ENCODE assay signal across 24 mouse cellular contexts in genomic region chr15:11644779-11645178, GRCm38 (mm10).
DNase-seq lines count a peak whose midpoint lies in the region; ATAC-seq and TF ChIP-seq lines count a peak whose summit lies in the region.
"Had no signal": no experiment of that assay in that cellular context is flagged by ENCODE, and none has a peak within 500 bp of the region (broad histone marks: within the 10 kb centered on the region; RNA-seq: fewer than 3 reads in every experiment).

No protein-coding gene starts in this region.

- WGBS in kidney, postnatal 0 days, result 63% methylated on average over 7 of the region's 7 CpGs
- WGBS in lung, embryonic 15.5 days, result 33% methylated on average over 7 of the region's 7 CpGs
- WGBS in hindbrain, postnatal 0 days, result 78% methylated on average over 7 of the region's 7 CpGs

- no peak overlapping the region for H3K9ac ChIP-seq in kidney, postnatal 0 days (ENCODE audit: low read depth, low read length)
- no peak overlapping the region for H3K9ac ChIP-seq in lung, embryonic 15.5 days
- no peak overlapping the region for H3K9ac ChIP-seq in hindbrain, postnatal 0 days (replicated peaks; ENCODE audit: low read length)
- H3K9ac ChIP-seq: embryonic facial prominence, embryonic 13.5 days; forebrain, embryonic 12.5 days; heart, embryonic 15.5 days; hindbrain, embryonic 14.5 days had no signal

- H3K9me3 ChIP-seq in kidney, postnatal 0 days (replicated peaks; ENCODE audit: low read length), result no peaks in the 10 kb centered on the region
- H3K9me3 ChIP-seq in lung, embryonic 15.5 days, result no peaks in the 10 kb centered on the region
- H3K9me3 ChIP-seq in hindbrain, postnatal 0 days (ENCODE audit: low read length), result no peaks in the 10 kb centered on the region
- H3K9me3 ChIP-seq: embryonic facial prominence, embryonic 13.5 days; forebrain, embryonic 12.5 days; heart, embryonic 15.5 days; hindbrain, embryonic 10.5 days had no signal

- DNase-seq in kidney, postnatal 0 days (ENCODE audit: low spot score), result peak; percentile 50
- no peak for DNase-seq in kidney, adult 11 months
- DNase-seq in adipocyte (ENCODE audit: low spot score), result peak; percentile 4
- DNase-seq in lung, postnatal 14 days, result peak; percentile 33
- no peak for DNase-seq in layer of hippocampus, adult 2 months (ENCODE audit: low spot score in 2 of 2)
- DNase-seq in hindbrain, postnatal 0 days (ENCODE audit: low spot score), result no peak
- DNase-seq in cerebellum, postnatal 4 days (ENCODE audit: low spot score in 2 of 2), result no peak
- DNase-seq: adrenal gland, adult 8-10 months; adrenal gland, postnatal 36 days; cerebellum, adult 11 months; cerebellum, adult 8-10 months; cerebellum, postnatal 25 days; gastrocnemius, postnatal 10 days had no signal

- ATAC-seq in kidney, postnatal 0 days (replicated peaks; ENCODE audit: low FRiP score, low read depth), result no peak
- peak; percentile 93 for ATAC-seq in lung, embryonic 15.5 days (ENCODE audit: borderline replicate concordance, extremely low read depth, low FRiP score, low TSS enrichment)
- no peak for ATAC-seq in hindbrain, postnatal 0 days
- ATAC-seq: activated CD4-positive, CD25-positive, alpha-beta regulatory T cell, adult 4 months; forebrain, embryonic 16.5 days; Patski had no signal

- no peak overlapping the region for H3K4me3 ChIP-seq in kidney, postnatal 0 days (replicated peaks; ENCODE audit: low read depth, low read length)
- no peak overlapping the region for H3K4me3 ChIP-seq in lung, embryonic 15.5 days
- no peak overlapping the region for H3K4me3 ChIP-seq in layer of hippocampus, adult 2 months
- no peak overlapping the region for H3K4me3 ChIP-seq in hindbrain, postnatal 0 days (ENCODE audit: low read length)
- H3K4me3 ChIP-seq: embryonic facial prominence, embryonic 13.5 days; forebrain, embryonic 12.5 days; heart, embryonic 15.5 days; hindbrain, embryonic 10.5 days had no signal

- no peak overlapping the region for H3K4me2 ChIP-seq in kidney, postnatal 0 days (ENCODE audit: low read length)
- no peak overlapping the region for H3K4me2 ChIP-seq in lung, embryonic 15.5 days
- H3K4me2 ChIP-seq in hindbrain, postnatal 0 days (ENCODE audit: low read depth, low read length), result no peak overlapping the region
- H3K4me2 ChIP-seq: embryonic facial prominence, embryonic 13.5 days; forebrain, embryonic 12.5 days; heart, embryonic 11.5 days; heart, embryonic 15.5 days; hindbrain, embryonic 14.5 days had no signal

- H3K27me3 ChIP-seq in kidney, postnatal 0 days (ENCODE audit: insufficient read depth, low read length), result no peaks in the 10 kb centered on the region
- no peaks in the 10 kb centered on the region for H3K27me3 ChIP-seq in lung, embryonic 15.5 days
- H3K27me3 ChIP-seq in hindbrain, postnatal 0 days (ENCODE audit: insufficient read depth, low read length), result no peaks in the 10 kb centered on the region
- H3K27me3 ChIP-seq: CH12.LX; embryonic facial prominence, embryonic 13.5 days; forebrain, embryonic 12.5 days; heart, embryonic 15.5 days; Patski had no signal

- no peak for TF ChIP-seq CTCF in kidney, postnatal 0 days (IDR thresholded peaks at IDR 0.05; ENCODE audit: low read depth)
- no peak for TF ChIP-seq CTCF in layer of hippocampus, adult 2 months (conservative IDR thresholded peaks at IDR 0.05)
- TF ChIP-seq CTCF in hindbrain, postnatal 0 days (IDR thresholded peaks at IDR 0.05; ENCODE audit: low read depth), result no peak

- H3K36me3 ChIP-seq in kidney, postnatal 0 days (ENCODE audit: insufficient read depth, low read length), result no peaks in the 10 kb centered on the region
- no peaks in the 10 kb centered on the region for H3K36me3 ChIP-seq in lung, embryonic 15.5 days
- no peaks in the 10 kb centered on the region for H3K36me3 ChIP-seq in hindbrain, postnatal 0 days (ENCODE audit: insufficient read depth, low read length)
- H3K36me3 ChIP-seq: embryonic facial prominence, embryonic 13.5 days; forebrain, embryonic 12.5 days; heart, embryonic 15.5 days; hindbrain, embryonic 10.5 days had no signal

- no peaks in the 10 kb centered on the region for H3K4me1 ChIP-seq in kidney, postnatal 0 days (replicated peaks; ENCODE audit: insufficient read depth, low read length)
- H3K4me1 ChIP-seq in lung, embryonic 15.5 days, result 0 out of 2 replicates have a peak, but pooled peaks cover 8% of the 10 kb centered on the region
- no peaks in the 10 kb centered on the region for H3K4me1 ChIP-seq in hindbrain, postnatal 0 days (ENCODE audit: insufficient read depth, low read length)
- H3K4me1 ChIP-seq: embryonic facial prominence, embryonic 13.5 days; forebrain, embryonic 12.5 days; heart, embryonic 15.5 days; hindbrain, embryonic 10.5 days had no signal

- H3K27ac ChIP-seq in kidney, postnatal 0 days, result no peak overlapping the region
- peak overlapping the region; percentile 59; the same call in 1 of the 2 replicates for H3K27ac ChIP-seq in lung, embryonic 15.5 days
- no peak overlapping the region for H3K27ac ChIP-seq in layer of hippocampus, adult 2 months
- no peak overlapping the region for H3K27ac ChIP-seq in hindbrain, postnatal 0 days
- H3K27ac ChIP-seq: embryonic facial prominence, embryonic 13.5 days; forebrain, embryonic 12.5 days; heart, embryonic 15.5 days; hindbrain, embryonic 10.5 days; hindbrain, embryonic 14.5 days had no signal

Comparison
In these comparisons a context has a peak if more than half of its experiments do, and no peak if none do; other contexts are left out.
1. DNase-seq: peak in kidney, postnatal 0 days (single experiment), adipocyte (single experiment) and lung, postnatal 14 days (single experiment); none in kidney, adult 11 months (single experiment), layer of hippocampus, adult 2 months (0 of 2), hindbrain, postnatal 0 days (single experiment) and cerebellum, postnatal 4 days (0 of 2).